Mouse (Mus musculus) spleen, adult 12 weeks (tissue): ENCODE data around the gene B4galt3.
"Not testable (repeated sequence)": the region's sequence is repeated elsewhere in the genome, so short reads cannot be mapped to it uniquely, and the experiment has no call there.

ENCODE experiments used
- DNase-seq: peaks from one replicate; pipeline ENCODE4 v3.0.0; 2022; ENCODE audit warnings: low spot score

The B4galt3 gene

DNA sequence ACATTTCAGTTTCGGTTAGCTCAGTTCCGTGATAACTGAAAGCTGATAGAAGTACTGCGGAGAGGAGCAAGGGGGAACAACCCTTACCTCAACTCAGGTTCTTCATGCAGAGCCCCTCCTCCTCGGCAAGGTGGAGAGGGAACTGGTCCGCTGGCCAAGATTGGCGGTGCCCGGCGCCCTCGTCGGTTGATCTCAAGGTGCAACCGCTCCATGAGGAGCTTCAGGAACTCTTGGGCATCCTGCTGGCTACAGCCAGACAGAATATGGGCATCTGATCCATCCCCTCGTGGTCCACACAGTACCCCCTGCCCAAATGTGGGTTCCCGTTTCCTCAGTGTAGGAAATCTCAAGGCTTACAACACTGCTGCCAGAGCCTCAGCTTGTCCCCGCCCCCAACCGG is 14.4 kb downstream of the B4galt3 start:
- no peak for DNase-seq

GRCm38 (mm10) chr1:171285096-171285892 is 15.2 kb downstream of the B4galt3 start:
- DNase-seq = no peak

DNA sequence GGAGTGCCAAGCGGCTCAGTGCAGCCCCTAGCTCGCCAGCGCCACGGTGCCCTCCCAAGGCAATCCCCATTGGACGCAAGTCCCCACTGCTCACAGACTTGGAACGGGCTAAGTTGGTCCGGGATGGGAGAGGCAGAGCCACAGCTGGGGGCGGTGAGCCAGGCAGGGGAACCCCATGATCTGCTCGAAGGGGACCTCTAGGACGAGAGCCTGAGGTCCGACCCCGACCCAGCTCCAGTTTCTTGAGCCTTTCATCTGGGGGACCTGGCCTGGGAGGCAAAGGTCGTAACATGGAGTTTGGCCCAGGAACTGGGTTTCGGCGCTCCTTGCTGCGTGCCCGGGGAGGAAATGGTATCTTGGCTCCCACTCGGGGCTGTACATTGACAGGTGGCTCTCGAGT is 16.4 kb downstream of the B4galt3 start:
- DNase-seq = no peak

DNA sequence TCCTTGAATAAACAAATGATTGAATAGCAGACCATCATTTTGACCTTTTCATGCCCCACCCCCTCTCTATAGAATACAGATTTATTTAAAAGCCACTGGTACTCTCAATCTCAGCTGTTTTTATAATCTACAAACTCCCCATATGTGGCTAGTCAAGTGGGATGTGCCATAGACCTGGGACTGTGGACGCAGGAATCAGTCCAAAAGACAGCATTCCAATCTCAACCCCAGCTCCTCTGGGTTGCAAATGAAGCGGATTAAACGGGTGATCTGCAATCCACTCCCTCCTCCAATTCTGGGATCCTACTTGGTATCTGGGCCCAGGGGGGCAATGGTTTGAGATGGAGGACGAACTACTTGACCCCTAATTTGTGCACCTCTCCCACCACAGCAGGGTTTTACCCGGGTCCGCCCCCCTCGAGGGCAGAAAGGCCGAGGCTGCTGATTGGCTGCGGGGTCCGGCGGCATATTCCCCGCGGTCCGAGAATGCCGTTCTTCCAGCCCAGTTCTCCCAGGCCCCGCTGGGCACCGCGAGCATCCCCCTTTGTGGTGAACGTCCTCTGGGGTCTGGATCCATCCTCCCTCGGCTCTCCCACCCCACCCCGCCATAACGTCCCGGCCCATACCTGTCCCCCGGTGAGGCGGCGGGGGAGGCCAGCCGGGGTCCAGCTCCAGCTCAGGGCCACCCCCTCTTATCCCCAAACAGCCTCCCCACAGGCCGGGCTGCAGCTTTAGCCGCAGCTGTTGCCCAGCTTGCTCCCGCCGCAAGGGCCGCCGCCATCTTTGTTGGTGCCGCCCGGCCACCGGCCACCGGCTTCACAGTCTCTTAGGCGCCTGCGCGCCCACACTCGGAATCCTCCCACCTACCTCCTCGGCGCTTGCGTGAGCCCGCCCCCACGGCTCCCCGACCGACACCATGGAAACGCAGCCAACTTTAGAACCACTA is 17.3 kb downstream of the B4galt3 start, which contains the start of gene Usp21:
Gene Usp21, minus strand, starts transcription at position 856 of the 946 bp plus-strand sequence.
- peak; percentile 85 for DNase-seq

- DNase-seq = no peak
Measured at GRCm38 (mm10) chr1:171288328-171288727, 18.2 kb downstream of the B4galt3 start.

DNA sequence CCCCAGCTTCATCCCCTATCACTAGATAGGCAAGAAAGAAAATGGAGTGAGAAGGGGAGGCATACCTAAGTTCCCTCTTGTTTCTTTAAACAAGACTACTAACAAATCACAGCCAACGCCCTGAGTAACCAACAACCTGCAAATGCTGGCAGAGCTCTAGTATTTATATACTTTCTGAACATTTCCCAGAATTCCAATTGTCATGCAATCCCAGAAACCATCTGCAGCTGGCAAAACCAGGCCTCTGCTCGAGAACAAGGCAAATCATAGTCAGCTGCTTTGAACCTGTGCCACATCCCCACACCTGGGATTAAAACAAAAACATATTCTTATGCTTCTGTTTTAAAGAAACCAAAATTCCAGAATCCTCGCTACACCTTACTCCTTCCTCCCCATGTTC is 23.2 kb downstream of the B4galt3 start:
- DNase-seq = no peak

GRCm38 (mm10) chr1:171293906-171294297 is 23.8 kb downstream of the B4galt3 start:
- DNase-seq = no peak

DNA sequence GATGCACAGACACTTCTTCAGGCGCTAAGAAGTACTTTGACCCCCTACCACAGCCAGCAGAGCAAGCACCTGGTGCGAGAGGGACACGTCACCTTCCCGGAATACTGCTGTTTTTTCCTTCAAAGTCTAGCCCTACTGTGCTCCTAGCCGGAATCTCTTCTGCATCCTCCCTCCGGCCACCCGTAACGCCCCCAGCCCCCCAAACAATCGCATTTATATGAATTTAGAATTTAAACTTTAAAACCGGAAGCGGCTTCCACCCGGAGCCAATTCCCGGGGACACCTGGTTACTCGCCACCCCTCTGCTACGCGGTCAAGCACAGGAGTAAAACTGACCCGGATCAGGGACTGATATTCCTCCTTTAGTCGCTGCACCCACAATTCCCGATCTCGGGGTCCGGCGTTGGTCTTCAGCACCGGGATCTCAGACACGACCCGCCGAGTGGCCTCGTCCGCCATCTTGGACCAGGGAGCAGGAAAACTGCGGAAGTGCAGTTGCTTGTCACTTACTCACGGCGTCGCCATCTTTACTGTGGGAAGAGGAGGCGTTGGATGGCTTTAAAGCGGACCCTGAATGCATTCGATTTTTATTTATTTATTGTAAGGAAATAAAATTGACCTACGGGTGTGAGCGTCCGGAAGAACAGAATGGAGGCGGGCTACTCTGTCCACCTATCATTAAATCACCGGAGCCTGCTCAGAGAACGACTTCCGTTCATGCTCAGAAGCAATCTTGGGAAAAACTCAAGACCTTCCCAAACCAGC is 24.4 kb downstream of the B4galt3 start, which contains the start of gene Ufc1:
Gene Ufc1, minus strand, starts transcription at position 727 of the 765 bp plus-strand sequence.
- DNase-seq = peak; percentile 77

DNA sequence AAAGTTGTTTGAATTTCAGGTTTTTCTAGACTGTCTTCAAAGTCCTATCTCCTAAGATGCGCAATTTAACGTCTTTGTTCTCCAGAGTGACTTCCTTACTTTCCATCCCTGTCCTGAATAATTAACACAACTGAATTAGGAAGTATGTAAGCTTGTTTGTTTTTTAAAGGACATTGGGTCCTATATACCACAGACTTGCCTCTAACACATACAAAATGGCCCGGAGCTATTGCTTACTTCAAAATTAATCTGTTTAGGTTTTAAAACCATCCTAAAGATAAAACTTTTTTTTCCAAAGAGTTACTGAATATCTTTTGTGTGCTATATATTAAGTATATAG is 24.9 kb downstream of the B4galt3 start:
- DNase-seq = no peak

- no peak for DNase-seq
Measured at GRCm38 (mm10) chr1:171298226-171298625, 28.1 kb downstream of the B4galt3 start.

DNA sequence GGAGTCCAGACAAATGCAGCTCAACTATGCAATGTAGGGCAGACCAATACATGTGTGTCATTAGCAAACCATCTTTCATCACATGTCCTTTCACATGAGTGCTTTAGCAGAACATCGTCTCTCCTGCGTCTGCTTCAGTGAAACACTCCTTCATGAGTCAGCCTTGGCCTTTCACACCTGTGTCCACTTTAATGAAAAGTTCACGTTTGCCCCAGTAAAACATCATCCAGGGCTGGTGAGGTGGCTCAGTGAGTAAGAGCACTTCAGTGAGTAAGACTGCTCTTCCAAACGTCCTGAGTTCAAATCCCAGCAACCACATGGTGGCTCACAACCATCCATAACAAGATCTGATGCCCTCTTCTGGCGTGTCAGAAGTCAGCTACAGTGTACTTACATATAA is 36.0 kb downstream of the B4galt3 start:
- DNase-seq = not testable (repeated sequence)

GRCm38 (mm10) chr1:171309321-171309720 is 39.2 kb downstream of the B4galt3 start:
- no peak for DNase-seq

GRCm38 (mm10) chr1:171319748-171320147 is 49.6 kb downstream of the B4galt3 start:
- no peak for DNase-seq

- DNase-seq = no peak
Measured at GRCm38 (mm10) chr1:171320151-171320550, 50.0 kb downstream of the B4galt3 start.

DNA sequence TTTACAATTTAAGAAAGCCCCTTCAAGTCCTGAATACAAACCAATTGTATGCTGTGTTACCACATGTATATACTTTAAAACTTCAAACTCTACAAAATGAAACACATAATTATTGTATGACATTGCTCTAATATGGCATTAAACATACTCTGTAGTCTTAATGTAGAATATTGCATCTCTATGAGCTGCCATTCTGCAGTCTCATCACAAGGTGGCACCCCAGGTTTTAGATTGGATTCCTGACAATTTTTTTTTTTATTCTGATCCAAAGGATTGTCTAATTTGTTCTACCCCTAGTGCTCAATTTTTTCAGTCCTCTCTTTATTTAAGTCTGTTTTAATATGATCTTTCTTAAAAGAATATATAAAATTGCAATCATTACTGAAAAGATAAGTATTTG is 51.3 kb downstream of the B4galt3 start:
- no peak for DNase-seq

DNA sequence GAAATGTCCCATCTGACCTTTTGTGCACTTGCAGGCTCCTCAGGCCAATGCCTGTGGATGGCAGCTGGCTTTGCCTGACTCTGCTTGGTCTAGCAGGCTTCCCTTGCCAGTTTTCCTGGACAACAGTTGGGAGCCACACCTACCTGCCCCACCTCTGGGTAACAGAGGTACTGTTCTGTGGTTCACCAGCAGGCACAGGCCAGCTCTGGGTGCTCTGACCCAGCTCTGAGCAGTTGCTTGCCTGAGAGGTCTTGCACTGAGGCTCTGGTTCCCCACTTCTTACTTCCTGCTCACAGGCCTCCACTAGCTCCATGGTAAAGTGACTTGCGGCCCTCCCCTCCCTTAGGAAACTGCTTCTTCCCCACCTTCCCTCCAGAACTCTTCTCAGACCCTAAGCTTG is 51.9 kb downstream of the B4galt3 start:
- no peak for DNase-seq

GRCm38 (mm10) chr1:171325571-171325970 is 55.4 kb downstream of the B4galt3 start:
- DNase-seq = no peak
